Mouse (Mus musculus) brain, embryonic 14.5 days (tissue): ENCODE results near the gene Tbc1d22b. TPM values are rescaled to one million over a fixed set of nuclear protein-coding genes. Genes with fewer than 3 reads are reported as not detected.
"Not testable (repeated sequence)": the region's sequence is repeated elsewhere in the genome, so short reads cannot be mapped to it uniquely, and the experiment has no call there.

ENCODE experiments used
- DNase-seq: peaks from one replicate; pipeline ENCODE4 v3.0.0-alpha.2; 2011; ENCODE audit warnings: low read depth
- CTCF ChIP-seq: fragments of 200-500 bp; IDR thresholded peaks from 2 replicates; pipeline ENCODE4 v1.5.1; 2012; ENCODE audit warnings: inconsistent platforms, mild to moderate bottlenecking, moderate library complexity, borderline replicate concordance; ENCODE audit not compliant: insufficient read depth, insufficient read length; ENCODE audit errors: extremely low read depth
- POLR2A ChIP-seq: fragments of 200-500 bp; IDR thresholded peaks from 2 replicates; pipeline ENCODE4 v1.6.1; 2012; ENCODE audit warnings: mild to moderate bottlenecking, inconsistent platforms, borderline replicate concordance; ENCODE audit not compliant: poor library complexity, insufficient read depth, insufficient read length, severe bottlenecking; ENCODE audit errors: extremely low read depth
- polyA plus RNA-seq: library from polyadenylated mRNA; depleted of rRNA; stranded (reverse); fragments of >200 nt; gene quantifications from 2 replicates; pipeline ENCODE4 v1.2.3, GENCODE M21; 2012; rRNA removed

Gene Tbc1d22b
- polyA plus RNA-seq, result 29.2 and 40.6 TPM in 2 replicates

DNA sequence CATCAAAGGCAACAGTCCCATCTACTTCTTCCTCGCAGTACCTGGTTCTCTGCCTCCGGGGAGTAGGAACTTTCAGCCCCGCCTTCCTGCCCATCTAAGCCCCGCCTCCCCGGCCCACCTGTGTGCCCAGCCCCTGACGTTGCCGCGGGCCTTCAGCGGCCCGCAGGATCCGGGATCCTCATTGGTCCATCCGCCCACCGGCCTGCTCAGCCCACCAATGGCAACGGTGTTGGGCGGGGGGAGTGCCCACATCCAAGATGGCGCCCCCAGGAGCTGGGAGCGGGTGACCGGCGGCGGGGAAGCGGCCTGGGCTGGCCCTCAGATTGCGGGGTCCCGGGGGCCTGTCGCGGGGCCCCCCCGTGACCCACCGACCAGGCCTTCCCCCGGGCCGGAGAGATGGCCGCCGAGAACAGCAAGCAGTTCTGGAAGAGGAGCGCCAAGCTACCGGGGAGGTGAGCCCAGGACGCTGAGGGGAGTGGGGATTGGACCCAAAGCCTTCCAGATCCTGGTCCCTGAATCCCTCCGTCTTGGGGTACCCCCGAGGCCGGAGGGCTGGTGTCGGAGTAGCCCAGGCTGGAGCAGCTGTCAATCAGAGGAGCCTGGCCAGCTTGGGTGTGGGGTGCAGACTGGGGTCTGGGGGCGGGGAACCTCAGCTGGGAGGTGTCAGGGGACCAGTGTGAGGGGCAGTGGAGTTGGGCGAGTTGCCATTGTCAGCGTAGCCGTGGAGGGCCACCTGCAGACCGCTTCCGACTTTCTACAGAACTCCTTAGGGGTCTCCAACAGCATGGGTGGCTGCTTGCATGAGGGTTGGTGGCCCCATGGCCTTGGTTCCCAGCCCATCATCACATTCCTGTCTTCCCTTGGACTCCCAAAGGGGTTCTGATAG is at the start of gene Tbc1d22b, which contains the start of gene Gm17657:
Gene Tbc1d22b, plus strand, starts transcription at position 243 of the 886 bp plus-strand sequence.
Gene Gm17657, minus strand, starts transcription at position 96 of the 886 bp plus-strand sequence.
- TF ChIP-seq POLR2A (peak; percentile 77), CTCF (no peak)
- peak; percentile 97 for DNase-seq

- DNase-seq, result no peak
- TF ChIP-seq CTCF, result no peak
- no peak for TF ChIP-seq POLR2A
Observed at GRCm38 (mm10) chr17:29500243-29500740, 49.3 kb upstream of the Tbc1d22b start.

DNA sequence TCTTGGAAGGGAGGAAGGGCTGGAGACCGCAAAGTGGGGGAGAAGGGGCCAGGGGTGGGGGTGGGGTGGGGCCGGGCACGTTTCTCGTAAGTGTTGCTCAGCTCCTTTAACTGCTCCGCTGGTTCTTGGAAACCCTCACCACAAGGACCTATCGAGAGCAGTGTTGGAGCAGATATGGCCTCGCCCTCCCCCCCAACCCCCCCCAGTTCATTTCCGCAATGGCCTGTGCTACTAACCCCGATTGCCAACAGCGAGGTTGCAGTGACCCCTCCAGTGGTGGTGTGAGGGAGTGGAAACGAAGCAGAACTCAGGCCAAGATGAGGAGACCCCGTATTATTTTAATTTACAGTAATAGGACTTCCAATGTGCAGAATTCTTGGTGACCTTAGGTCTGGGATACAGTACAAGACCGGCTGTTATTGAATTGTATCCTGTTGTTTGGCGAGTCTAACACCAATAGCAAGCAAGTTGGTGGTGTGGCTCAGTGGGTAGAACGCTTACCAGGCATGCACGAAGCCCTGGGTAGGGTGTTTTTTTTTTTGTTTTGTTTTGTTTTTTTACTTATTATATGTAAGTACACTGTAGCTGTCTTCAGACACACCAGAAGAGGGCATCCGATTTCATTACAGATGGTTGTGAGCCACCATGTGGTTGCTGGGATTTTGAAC is 48.6 kb upstream of the Tbc1d22b start:
- no peak for DNase-seq
- TF ChIP-seq CTCF (no peak), POLR2A (no peak)

DNA sequence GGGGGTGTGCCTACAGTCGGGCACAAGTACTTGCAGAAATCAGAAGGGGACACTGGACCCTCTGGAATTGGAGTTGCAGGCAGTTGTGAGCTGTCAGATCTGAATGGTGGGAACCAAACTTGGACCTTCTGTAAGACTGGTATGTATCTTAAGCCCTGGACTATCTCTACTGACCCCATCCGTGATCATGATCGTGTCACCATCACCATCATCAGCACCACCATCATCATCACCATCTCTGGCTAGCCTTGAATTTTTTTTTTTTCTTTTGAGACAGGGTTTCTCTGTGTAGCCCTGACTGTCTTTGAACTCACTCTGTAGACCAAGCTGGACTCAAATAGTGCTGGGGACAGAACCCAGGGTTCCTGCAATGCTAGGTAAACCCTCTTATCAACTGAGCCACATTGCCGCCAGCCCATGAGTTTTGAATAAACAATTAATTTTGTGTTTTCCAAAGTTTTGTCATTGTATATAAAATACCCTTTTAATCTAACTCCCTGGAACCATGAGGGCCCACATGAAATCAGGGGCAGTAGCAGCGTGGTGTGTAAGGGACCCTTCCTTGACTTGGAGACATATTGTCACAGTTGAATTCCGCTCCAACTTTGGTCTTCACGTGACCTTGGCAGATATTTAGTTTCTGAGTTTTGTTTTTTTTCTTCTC is 47.4 kb upstream of the Tbc1d22b start:
- TF ChIP-seq POLR2A (no peak), CTCF (no peak)
- no peak for DNase-seq

DNA sequence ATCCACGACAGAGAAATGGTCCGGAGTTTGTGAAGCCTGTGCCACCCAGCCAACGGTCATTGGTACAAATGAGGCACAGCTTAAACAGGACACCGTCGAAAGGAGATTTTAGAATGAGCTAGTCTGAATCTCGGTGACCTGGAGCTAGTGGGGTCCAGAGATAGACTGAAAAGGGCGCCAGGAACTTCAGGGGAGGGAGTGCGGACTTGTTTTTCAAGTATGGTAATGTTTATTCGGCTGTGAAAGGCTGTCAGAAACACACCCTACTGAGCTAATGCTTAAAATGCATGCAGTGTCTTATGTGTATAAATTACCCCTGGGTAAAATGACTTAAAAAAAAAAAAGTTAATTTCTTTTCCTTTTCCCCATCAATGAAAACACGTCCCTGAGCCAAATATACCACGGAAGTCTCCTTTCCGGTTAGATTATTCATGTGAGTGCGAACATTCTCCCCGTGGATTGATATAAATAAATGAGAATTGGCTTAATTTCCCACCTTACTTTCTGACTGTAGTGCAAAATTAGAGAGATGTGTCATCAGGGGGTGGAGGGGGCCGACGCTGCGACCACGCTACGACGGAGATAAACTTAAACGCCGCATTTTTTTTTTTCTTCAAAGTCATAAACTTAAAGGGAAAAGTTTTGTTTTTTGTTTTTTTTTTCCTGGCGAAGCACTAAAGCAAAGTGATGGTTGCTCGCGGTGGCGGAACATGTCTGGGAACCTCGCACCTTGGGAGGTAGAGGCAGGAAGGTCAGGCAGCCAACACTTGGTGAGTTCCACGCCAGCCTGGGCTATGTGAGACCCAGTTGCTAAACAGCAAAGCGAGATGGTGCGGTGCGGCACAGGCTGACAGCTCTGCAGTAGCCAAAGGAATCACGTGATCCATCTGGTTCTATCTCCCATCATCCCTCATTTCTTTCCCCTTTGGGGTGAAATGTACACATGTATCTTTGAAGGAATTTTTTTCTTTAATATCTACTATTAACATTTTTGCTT is 46.6 kb upstream of the Tbc1d22b start:
- no peak for DNase-seq
- TF ChIP-seq CTCF (no peak), POLR2A (no peak)

DNA sequence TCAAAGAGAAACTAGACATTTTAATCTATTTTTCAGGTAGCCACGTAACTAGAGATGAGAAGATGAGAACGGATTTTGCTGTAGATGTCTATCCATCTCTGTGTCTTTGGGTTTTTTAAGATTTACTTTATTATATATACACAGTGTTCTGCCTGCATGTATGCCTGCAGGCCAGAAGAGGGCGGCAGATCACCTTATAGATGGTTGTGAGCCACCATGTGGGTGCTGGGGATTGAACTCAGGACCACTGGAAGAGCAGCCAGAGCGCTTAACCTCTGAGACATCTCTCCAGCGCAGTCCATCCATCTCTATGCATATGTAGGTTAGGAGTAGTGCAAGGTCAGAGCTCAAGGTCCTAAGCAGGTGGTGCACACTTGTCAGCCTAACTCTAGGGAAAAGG is 45.9 kb upstream of the Tbc1d22b start:
- no peak for TF ChIP-seq POLR2A
- peak; percentile 16; the same call in 1 of the 2 replicates for TF ChIP-seq CTCF
- DNase-seq, result no peak

GRCm38 (mm10) chr17:29508927-29509608 is 40.5 kb upstream of the Tbc1d22b start:
- no peak for DNase-seq
- TF ChIP-seq POLR2A, result no peak

GRCm38 (mm10) chr17:29510691-29511090 is 38.9 kb upstream of the Tbc1d22b start:
- no peak for DNase-seq

DNA sequence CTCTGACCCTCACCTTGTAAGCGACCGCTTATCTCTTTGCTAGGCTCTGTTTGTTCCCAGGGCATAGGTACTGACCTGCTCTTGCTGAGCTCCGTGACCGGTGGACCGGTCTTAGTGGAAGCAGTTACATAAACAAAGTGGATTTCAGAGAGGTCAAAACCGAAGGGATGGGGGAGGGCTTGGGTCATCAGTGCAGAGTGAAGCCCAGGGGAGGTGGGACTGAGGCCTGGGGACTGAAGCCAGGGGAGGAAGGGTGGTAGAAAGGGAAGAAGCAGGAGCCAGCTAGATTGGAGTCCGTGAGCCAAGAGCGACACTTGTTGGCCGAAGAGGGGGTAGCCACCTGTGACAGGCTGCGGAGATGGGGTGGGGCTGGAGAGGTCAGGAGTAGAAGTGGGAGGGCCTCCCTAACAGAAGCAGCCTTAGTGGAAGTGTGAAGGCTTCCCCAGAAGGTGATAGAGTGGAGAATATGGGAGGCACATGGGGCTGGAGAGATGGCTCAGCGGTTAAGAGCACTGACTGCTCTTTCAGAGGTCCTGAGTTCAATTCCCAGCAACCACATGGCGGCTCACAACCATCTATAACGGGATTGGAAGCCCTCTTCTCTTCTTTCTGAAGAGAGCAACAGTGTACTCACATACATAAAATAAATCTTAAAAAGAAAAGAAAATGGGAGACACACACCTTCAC is 36.4 kb upstream of the Tbc1d22b start:
- TF ChIP-seq POLR2A, result no peak
- peak; percentile 73 for TF ChIP-seq CTCF
- DNase-seq, result peak; percentile 65

More at GRCm38 (mm10) chr17:29510691-29511090, 38.9 kb upstream of the Tbc1d22b start:
- TF ChIP-seq POLR2A (no peak), CTCF (no peak)

GRCm38 (mm10) chr17:29514435-29514834 is 35.1 kb upstream of the Tbc1d22b start:
- TF ChIP-seq POLR2A, result no peak
- TF ChIP-seq CTCF, result peak; percentile 94
- peak; percentile 91 for DNase-seq

- not testable (repeated sequence) for DNase-seq
Observed at GRCm38 (mm10) chr17:29518665-29519064, 30.9 kb upstream of the Tbc1d22b start.
